Mouse (Mus musculus): ENCODE measurements around the gene Parn.

Gene Parn

GRCm38 (mm10) chr16:13628345-13628744 is 39.6 kb downstream of the Parn start:
- no peak for DNase-seq (ENCODE audit: low spot score in 2 of 2)

GRCm38 (mm10) chr16:13621745-13622507 is 46.0 kb downstream of the Parn start:
- DNase-seq (ENCODE audit: low spot score in 2 of 2), result no peak

GRCm38 (mm10) chr16:13620194-13620593 is 47.8 kb downstream of the Parn start:
- no peak for DNase-seq (ENCODE audit: low spot score in 2 of 2)

- no peak for DNase-seq (ENCODE audit: low spot score in 2 of 2)
These were observed 52.7 kb downstream of the Parn start for GRCm38 (mm10) chr16:13615276-13615675.

GRCm38 (mm10) chr16:13612571-13612970 is 55.4 kb downstream of the Parn start:
- no peak for DNase-seq (ENCODE audit: low spot score in 2 of 2)

DNA sequence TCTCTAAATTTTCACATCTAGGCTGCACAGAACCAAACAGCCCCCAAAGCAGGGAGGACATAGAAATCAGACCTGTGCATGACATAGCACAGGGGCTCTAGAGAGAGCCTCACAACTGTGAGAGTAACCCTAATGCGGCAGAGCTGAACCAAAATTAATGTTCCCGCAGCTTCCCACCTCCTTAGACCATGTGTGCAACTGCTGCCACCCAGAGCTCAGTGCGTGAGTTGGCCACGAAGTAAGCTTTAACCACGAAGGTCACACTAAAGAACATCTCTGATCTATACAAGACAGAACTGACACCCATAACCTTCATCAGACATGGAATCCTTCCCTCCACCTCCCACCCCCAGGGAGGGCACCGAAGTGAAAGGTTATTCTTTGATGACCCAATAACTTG is 55.9 kb downstream of the Parn start:
- DNase-seq (ENCODE audit: low spot score in 2 of 2), result no peak

DNA sequence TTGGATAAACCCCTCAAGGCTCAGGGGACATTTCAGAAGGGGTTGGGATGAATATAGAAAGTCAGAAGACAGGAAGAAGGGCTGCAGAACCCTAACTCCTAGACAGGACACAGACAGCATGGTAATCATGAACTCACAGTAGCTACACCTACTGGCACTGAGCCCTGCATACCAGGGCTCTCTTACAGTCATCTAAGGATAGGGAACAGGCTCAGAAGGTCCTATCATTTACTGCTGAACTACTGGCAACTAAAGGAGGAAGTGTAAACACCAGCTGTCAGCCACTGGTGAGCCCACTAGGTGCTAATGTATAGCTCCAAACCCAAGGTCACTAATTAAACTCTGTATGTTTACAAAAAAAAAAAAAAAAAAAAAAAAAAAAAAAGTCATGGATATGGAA is 56.6 kb downstream of the Parn start:
- no peak for DNase-seq (ENCODE audit: low spot score in 2 of 2)

DNA sequence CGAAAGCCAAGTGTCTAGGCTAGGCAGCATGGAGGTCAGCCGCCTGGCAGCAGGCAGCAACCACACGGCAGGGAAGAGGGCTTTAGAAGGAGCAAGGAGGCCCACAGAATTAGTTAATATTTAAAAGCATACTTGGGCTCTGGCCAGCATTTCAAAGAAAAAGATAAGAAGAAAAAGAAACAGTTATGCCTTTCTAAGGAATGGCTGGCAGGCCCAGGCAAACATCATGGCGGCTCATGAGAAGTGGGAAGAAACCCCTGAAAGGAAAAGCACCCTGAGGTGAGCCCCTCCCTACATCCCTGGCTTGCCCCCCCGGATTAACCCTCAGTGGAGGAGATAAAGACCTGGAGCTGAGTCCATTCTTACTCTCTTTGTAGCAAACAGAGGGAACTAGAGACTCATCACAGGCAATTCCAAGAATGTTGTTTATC is 57.0 kb downstream of the Parn start:
- DNase-seq (ENCODE audit: low spot score in 2 of 2), result no peak

DNA sequence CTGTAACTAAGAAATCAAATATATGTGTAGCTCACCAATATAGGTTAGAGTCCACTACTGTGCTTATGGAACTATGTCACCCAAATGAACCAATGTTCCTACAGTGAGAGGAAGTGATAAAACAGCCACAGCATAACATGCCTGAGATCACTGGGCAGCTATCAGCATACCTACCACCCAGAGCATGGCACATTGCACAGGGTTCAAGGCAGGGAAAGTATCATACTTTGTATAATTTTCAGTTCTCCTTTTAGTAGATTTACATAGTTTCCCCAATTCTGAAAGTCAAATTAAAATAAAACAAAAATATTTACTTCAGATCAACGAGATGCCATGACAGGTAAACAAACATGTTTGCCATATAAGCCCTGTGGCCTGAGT is 59.3 kb downstream of the Parn start:
- DNase-seq (ENCODE audit: low spot score in 2 of 2), result no peak

DNA sequence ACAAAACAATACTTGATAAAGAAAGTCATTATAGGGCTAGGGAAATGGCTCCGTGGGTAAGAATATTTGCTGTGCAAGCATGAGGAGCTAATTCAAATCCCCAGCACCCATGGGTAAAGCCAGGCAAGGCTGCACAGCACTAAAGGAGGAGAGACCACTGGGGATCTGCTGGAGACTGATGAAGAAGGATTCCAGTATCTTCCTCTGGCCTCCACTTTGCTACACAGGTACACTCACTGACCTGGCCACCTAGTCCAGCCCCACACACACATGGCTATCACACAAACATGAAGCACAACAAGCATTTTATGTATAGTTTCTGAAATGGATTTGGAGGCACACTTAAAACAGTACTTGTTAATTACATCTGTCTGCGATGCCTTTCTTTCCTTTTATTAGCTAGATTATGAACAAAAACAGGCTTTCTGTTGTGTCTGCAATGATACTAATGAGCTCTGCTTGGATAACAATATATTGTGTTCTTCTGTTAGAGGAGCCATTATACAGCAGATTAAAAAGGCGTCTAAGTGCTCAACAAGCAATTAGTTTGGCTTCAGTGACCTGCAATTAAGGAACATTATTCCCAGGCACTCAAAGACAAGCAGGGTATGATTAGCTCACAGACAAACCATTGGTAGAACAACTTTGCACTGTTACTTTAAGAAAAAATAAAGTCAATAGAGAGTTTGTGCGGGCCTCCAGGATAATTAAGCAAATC is 59.8 kb downstream of the Parn start:
- no peak for DNase-seq (ENCODE audit: low spot score in 2 of 2)

DNA sequence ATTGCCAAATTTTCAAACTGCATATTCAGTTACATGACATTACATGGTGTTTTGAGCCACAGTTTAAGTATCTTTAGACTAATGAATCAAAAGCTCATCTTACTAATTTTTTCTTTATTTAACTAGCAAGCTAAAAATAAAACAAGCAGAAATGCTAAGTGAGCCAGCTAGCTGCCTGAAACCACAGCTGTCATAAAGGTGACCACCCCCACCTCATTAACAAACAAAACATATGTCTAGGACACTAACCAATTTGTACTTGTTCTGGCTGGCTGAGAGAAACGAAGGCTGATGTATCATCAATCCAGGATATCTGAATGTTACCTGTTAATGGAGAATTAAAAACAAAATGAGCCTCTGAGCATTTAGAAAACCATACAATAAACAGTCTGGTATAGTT is 65.2 kb downstream of the Parn start:
- DNase-seq (ENCODE audit: low spot score in 2 of 2), result no peak

GRCm38 (mm10) chr16:13589049-13589408 is 78.9 kb downstream of the Parn start:
- DNase-seq (ENCODE audit: low spot score in 2 of 2), result no peak

GRCm38 (mm10) chr16:13588182-13589048 is 79.6 kb downstream of the Parn start:
- no peak for DNase-seq (ENCODE audit: low spot score in 2 of 2)

DNA sequence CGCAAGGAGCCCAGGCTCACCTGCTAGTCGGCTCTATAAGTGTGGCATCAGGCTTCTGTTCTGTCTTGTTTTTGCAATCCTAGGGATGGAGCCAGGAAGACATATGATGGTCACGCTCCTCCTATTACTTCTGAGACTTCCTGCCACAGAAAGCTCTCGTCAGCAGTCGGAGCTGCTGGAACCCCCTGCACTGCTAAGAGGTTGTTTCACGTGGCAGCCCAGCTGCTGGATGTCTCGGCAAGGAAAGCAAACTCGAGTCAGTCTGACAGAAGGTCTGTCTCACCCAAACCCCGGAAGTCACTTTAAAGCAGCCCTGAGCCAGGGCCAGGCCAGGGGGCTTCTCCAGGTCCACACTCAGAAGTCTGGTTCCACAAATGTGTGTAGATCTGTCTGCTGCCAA is 82.7 kb downstream of the Parn start:
- DNase-seq (ENCODE audit: low spot score in 2 of 2), result no peak

GRCm38 (mm10) chr16:13580784-13581183 is 87.2 kb downstream of the Parn start:
- no peak for DNase-seq (ENCODE audit: low spot score in 2 of 2)

DNA sequence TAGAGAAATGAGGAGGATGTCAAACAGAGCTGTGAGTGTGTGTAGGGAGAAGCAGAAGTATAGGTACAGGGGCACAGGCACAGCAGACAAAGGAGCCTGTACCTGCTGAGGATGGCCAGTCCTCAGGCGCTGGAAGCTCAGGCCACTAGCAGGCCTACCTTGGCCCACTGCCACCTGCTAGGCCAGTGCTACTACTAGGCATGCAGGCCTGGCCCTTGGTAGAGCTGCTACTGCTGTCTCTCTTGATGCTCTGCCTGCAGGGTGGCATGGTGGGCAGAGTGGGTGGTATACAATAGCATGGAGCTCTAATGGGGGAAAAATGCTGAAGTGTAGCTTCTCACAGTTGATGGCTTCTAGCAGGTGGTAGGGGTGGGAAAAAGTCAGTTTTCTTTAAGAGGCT is 88.0 kb downstream of the Parn start:
- no peak for DNase-seq (ENCODE audit: low spot score in 2 of 2)

DNA sequence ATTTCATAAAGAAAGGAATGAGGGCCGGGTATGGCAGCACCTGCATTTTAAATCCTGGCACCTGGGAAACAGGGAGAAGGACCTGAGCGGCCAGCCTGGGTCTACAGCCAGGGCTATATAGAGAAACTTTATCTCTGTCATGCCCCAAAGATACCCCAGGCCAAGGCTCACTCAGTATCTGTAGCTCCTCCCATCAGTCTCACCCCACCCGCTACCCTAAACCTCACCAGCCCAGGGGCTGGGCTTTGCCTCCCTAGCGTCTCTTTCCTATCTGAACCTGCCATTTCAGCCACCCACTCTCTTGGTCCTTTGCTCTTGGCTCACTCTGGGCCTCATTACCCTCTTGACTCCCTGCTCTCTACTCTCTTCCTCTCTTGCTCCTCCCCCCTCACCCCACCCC is 92.7 kb downstream of the Parn start:
- DNase-seq (ENCODE audit: low spot score in 2 of 2), result no peak

DNA sequence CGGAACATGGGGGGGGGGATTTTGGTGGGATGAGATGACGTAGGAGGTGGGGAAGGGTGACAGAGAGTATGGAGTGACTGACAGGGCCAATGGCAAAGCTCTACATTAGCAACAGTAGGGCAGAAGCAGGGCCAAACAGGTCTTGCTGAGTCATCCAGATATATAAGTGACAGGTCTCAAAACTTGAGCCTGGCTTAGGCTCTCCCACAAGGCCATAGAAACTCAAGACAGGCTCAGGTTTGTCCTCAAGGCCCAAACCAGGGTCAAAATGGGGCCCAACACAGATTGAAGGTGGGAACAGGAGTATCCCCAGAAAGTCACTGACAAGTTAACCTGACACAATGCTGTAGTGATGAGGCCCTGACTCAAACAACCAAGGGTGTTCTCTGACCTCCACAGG is 99.7 kb downstream of the Parn start:
- no peak for DNase-seq (ENCODE audit: low spot score in 2 of 2)

DNA sequence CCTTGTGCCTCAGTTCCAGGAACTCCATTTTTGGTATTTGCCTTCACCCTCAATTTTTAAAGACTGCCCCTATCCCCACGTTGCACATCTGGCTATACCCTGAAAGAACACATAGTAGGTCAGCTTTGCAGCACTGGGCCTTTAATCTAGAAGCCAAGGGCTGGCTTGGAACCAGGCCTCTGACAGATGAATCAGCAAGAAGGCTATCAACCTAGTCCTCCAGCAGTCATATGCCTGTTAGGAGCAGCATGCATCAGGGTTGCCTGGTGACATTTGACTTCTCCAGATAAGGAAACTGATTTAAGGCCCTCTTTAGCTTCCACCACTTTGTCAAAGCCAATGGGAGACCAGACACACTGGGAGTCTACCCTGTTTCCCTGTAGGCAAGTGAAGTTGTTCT is 100.4 kb downstream of the Parn start:
- no peak for DNase-seq (ENCODE audit: low spot score in 2 of 2)

- no peak for DNase-seq (ENCODE audit: low spot score in 2 of 2)
These were observed 101.6 kb downstream of the Parn start for GRCm38 (mm10) chr16:13566351-13566750.

DNA sequence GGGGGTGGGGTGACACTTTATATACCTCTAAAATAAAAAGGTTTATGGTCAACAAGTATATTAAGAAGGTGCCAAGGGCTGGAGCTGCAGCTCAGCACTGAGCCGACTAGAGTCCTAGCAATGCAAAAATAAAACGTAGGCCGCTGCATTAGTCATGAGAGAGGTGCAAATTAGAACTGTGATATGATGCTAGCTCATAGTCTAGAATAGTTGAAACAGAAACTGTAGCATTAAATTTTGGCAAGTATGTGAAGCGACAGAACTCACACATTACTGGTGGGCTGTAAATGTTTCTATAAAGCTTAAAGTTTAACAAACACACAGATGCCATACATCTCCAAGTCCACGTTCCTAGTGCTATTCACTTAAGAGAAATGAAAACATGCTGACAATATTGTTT is 102.7 kb downstream of the Parn start:
- no peak for DNase-seq (ENCODE audit: low spot score in 2 of 2)

- no peak for DNase-seq (ENCODE audit: low spot score in 2 of 2)
These were observed 110.2 kb downstream of the Parn start for GRCm38 (mm10) chr16:13557784-13558183.

All from cerebellum, postnatal 4 days (tissue).